31 mouse cellular contexts compared by ENCODE assay signal in the genomic region with DNA sequence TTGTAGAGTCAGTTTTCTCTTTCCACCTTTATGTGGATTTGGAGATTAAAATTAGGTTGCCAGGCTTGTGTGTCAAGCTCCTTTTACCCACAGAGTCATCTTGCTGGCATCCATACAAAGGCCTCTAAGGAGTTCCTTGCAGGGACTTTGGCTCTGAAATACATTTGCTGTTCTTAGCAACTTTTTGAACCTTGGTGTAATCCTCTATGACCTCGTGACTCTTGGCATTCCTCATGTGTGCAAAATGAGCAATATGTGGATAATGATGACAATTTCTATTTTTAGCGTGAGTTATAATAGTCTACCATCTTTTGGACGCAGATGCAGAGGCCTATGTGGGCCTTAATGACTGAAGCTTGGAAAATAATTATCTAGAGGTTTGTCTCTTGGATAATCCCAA. TPM values are rescaled to one million over a fixed set of nuclear protein-coding genes. Genes with fewer than 3 reads are reported as not detected.
DNase-seq lines count a peak whose midpoint lies in the region; ATAC-seq and TF ChIP-seq lines count a peak whose summit lies in the region.
"Had no signal": no experiment of that assay in that cellular context is flagged by ENCODE, and none has a peak within 500 bp of the region (broad histone marks: within the 10 kb centered on the region; RNA-seq: fewer than 3 reads in every experiment).

No protein-coding gene starts in this region.

- in situ Hi-C loops in Patski (cut with MboI; ENCODE audit: low pct_unique_long_range_greater_than_20kb): no loop called here

- no peak for TF ChIP-seq CTCF in kidney, adult 2 months (conservative IDR thresholded peaks at IDR 0.05; ENCODE audit: insufficient read depth, insufficient read length, low read depth, low read length)
- TF ChIP-seq CTCF in Patski (IDR thresholded peaks at IDR 0.05): no peak
- TF ChIP-seq CTCF in lung, postnatal 0 days (IDR thresholded peaks at IDR 0.05): no peak

- H3K27ac ChIP-seq in kidney, adult 2 months (ENCODE audit: insufficient read depth, low read depth, low read length): no peak overlapping the region
- H3K27ac ChIP-seq in kidney, embryonic 15.5 days: no peak overlapping the region
- no peak overlapping the region for H3K27ac ChIP-seq in lung, postnatal 0 days (ENCODE audit: low read length)
- H3K27ac ChIP-seq: embryonic facial prominence, embryonic 10.5 days; embryonic facial prominence, embryonic 13.5 days; forebrain, embryonic 12.5 days; forebrain, embryonic 15.5 days; heart, adult 2 months; heart, embryonic 10.5 days; heart, embryonic 13.5 days; hindbrain, embryonic 14.5 days; hindbrain, postnatal 0 days had no signal

- H3K4me3 ChIP-seq in kidney, adult 2 months (ENCODE audit: insufficient read depth, low read depth, low read length): no peak overlapping the region
- H3K4me3 ChIP-seq in kidney, embryonic 15.5 days (replicated peaks): no peak overlapping the region
- no peak overlapping the region for H3K4me3 ChIP-seq in lung, postnatal 0 days (ENCODE audit: low read depth, low read length)
- H3K4me3 ChIP-seq: embryonic facial prominence, embryonic 10.5 days; embryonic facial prominence, embryonic 13.5 days; erythroblast, embryonic 14.5 days; forebrain, embryonic 12.5 days; forebrain, embryonic 15.5 days; heart, adult 2 months; heart, embryonic 10.5 days; heart, embryonic 13.5 days had no signal

- H3K4me2 ChIP-seq in kidney, embryonic 15.5 days: no peak overlapping the region
- H3K4me2 ChIP-seq in lung, postnatal 0 days (replicated peaks; ENCODE audit: low read depth, low read length): no peak overlapping the region
- H3K4me2 ChIP-seq: embryonic facial prominence, embryonic 13.5 days; forebrain, embryonic 12.5 days; forebrain, embryonic 15.5 days; heart, embryonic 13.5 days; hindbrain, embryonic 14.5 days had no signal

- no peak for TF ChIP-seq EP300 in lung, postnatal 0 days (IDR thresholded peaks at IDR 0.05)

- DNase-seq in kidney, adult 2 months: peak; percentile 58
- DNase-seq in kidney, postnatal 36 days: peak; percentile 8 to 20
- no peak for DNase-seq in kidney, postnatal 14 days
- peak; percentile 54 for DNase-seq in Patski (ENCODE audit: low read depth, low spot score)
- no peak for DNase-seq in lung, postnatal 0 days (ENCODE audit: low spot score)
- DNase-seq in spleen, postnatal 10 days (ENCODE audit: low spot score in 2 of 2): no peak
- DNase-seq: adrenal gland, postnatal 10 days; adrenal gland, postnatal 36 days; cerebellum, adult 18-20 months; cerebellum, adult 9-11 months; cerebellum, postnatal 25 days; embryo, embryonic 11 days; gastrocnemius, postnatal 36 days; heart, adult 2 months; heart, postnatal 14 days; heart, postnatal 4 days had no signal

- 37% methylated on average over 3 of the region's 3 CpGs for whole genome bisulfite sequencing in kidney, adult 2 months
- 70% methylated on average over 3 of the region's 3 CpGs for WGBS in kidney, embryonic 15.5 days
- 61% methylated on average over 3 of the region's 3 CpGs for WGBS in lung, postnatal 0 days

- no peaks in the 10 kb centered on the region for H3K36me3 ChIP-seq in kidney, adult 2 months (ENCODE audit: control insufficient read depth, insufficient read depth, low read length)
- no peaks in the 10 kb centered on the region for H3K36me3 ChIP-seq in kidney, embryonic 15.5 days
- no peaks in the 10 kb centered on the region for H3K36me3 ChIP-seq in lung, postnatal 0 days (ENCODE audit: insufficient read depth, low read length)
- H3K36me3 ChIP-seq: embryonic facial prominence, embryonic 10.5 days; embryonic facial prominence, embryonic 13.5 days; forebrain, embryonic 12.5 days; forebrain, embryonic 15.5 days; G1E; heart, embryonic 10.5 days; heart, embryonic 13.5 days had no signal

- POLR2A ChIA-PET in Patski (lab: Charles Lee): no interaction called here

- CTCF ChIA-PET in Patski (lab: Charles Lee): interaction anchor here (1.2 kb wide), 1 partner anchor 19 kb away, joined by 3 read pairs; no protein-coding TSS in a partner anchor

- ATAC-seq in kidney, embryonic 15.5 days (replicated peaks; ENCODE audit: low FRiP score): no peak
- peak; percentile 88 for ATAC-seq in Patski
- no peak for ATAC-seq in lung, postnatal 0 days
- ATAC-seq: activated CD4-positive, CD25-positive, alpha-beta regulatory T cell, adult 4 months; forebrain, embryonic 15.5 days; hindbrain, postnatal 0 days; inflammation-experienced regulatory T-cells, adult 6 months; intestine, embryonic 16.5 days had no signal

- H3K27me3 ChIP-seq in kidney, adult 2 months (replicated peaks; ENCODE audit: control insufficient read depth, insufficient read depth, low read length): no peaks in the 10 kb centered on the region
- no peaks in the 10 kb centered on the region for H3K27me3 ChIP-seq in kidney, embryonic 15.5 days
- H3K27me3 ChIP-seq in Patski: peaks cover 22% of the 10 kb centered on the region
- H3K27me3 ChIP-seq in lung, postnatal 0 days (replicated peaks; ENCODE audit: insufficient read depth, low read length): no peaks in the 10 kb centered on the region
- H3K27me3 ChIP-seq: CH12.LX; embryonic facial prominence, embryonic 13.5 days; forebrain, embryonic 12.5 days; forebrain, embryonic 15.5 days; heart, embryonic 13.5 days had no signal

- no peaks in the 10 kb centered on the region for H3K9me3 ChIP-seq in kidney, embryonic 15.5 days (replicated peaks)
- H3K9me3 ChIP-seq in lung, postnatal 0 days (ENCODE audit: low read length): no peaks in the 10 kb centered on the region
- H3K9me3 ChIP-seq: embryonic facial prominence, embryonic 10.5 days; embryonic facial prominence, embryonic 13.5 days; forebrain, embryonic 12.5 days; forebrain, embryonic 15.5 days; G1E; heart, embryonic 10.5 days; heart, embryonic 13.5 days had no signal

- TF ChIP-seq POLR2A in kidney, adult 2 months (IDR thresholded peaks at IDR 0.05; ENCODE audit: low read depth, low read length): no peak

- H3K4me1 ChIP-seq in kidney, adult 2 months (ENCODE audit: control insufficient read depth, insufficient read depth, low read length): no peaks in the 10 kb centered on the region
- no peaks in the 10 kb centered on the region for H3K4me1 ChIP-seq in kidney, embryonic 15.5 days
- H3K4me1 ChIP-seq in lung, postnatal 0 days (ENCODE audit: insufficient read depth, low read depth, low read length): no peaks in the 10 kb centered on the region
- H3K4me1 ChIP-seq: embryonic facial prominence, embryonic 10.5 days; embryonic facial prominence, embryonic 13.5 days; forebrain, embryonic 12.5 days; forebrain, embryonic 15.5 days; heart, embryonic 10.5 days; heart, embryonic 13.5 days had no signal

- no peak overlapping the region for H3K9ac ChIP-seq in kidney, embryonic 15.5 days
- H3K9ac ChIP-seq in lung, postnatal 0 days (replicated peaks; ENCODE audit: low read depth): no peak overlapping the region
- H3K9ac ChIP-seq: embryonic facial prominence, embryonic 13.5 days; forebrain, embryonic 12.5 days; forebrain, embryonic 15.5 days; heart, embryonic 13.5 days; hindbrain, embryonic 14.5 days had no signal

RNA-seq across cellular contexts. Expression of gene Amer1, which starts 12.5 kb away (rescaled TPM):
- 1.8 TPM in 2 replicates for polyA plus RNA-seq in kidney, adult 2 months (2012; rRNA removed)
- 10.0 and 11.1 TPM in 2 replicates for polyA plus RNA-seq in kidney, embryonic 15.5 days (2015; fragmentation: Nextera tagmentation; extraction: Ambion mirVana)
- polyA plus RNA-seq in Patski (2021): 7.1 TPM
- 7.9 and 8.5 TPM in 2 replicates for polyA plus RNA-seq in lung, postnatal 0 days (2015; fragmentation: Nextera tagmentation; extraction: Ambion mirVana)

Comparison
In these comparisons a context has a peak if more than half of its experiments do, and no peak if none do; other contexts are left out.
1. DNase-seq: peak in kidney, adult 2 months (single experiment), kidney, postnatal 36 days (2 of 2) and Patski (single experiment); none in kidney, postnatal 14 days (single experiment), lung, postnatal 0 days (single experiment) and spleen, postnatal 10 days (0 of 2).